Mouse (Mus musculus): Measurements from ENCODE around the gene Faim2. TPM values are rescaled to one million over a fixed set of nuclear protein-coding genes. Genes with fewer than 3 reads are reported as not detected.
A peak's percentile ranks its signal among the peaks of the same experiment; 100 is the strongest.

The Faim2 gene
- total RNA-seq, 2 experiments from 2014 or later, result 0.09 TPM; not detected in 1

DNA sequence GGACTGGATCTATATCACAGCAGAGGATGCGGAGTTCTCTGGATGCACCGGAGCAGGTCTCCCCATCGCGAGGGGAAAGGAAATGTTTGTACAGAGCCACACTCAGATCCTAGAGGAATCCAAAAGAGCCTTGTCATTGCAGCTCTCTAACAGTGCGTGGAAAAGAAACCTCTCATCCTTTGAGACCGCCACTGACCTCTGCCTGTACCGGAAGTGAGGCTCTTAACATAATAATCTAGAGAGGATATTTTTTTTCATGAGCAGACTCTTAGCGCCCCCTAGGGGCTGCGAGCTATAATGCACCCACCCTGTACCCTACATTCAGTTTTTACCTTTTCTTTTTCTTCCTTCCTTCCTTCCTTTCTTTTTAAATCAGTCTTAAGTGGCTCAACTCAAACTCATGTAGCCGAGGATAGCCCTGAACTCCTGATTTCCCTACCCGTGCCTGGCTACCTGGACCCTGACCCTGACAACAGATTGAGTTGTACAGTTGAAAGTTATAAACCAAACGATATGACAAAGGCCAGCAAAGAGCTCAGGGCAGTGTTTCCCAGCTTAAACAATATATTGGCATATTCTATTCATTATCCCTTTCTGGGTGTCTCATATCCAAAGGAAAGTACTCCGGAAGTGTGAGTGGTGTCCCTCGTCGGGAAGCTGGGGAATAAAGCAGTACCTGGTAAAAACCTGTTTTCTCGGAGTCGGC lies 56.8 kb downstream of the Faim2 start:
- ATAC-seq (replicated peaks; ENCODE audit: low FRiP score, poor library complexity, severe bottlenecking), result no peak

DNA sequence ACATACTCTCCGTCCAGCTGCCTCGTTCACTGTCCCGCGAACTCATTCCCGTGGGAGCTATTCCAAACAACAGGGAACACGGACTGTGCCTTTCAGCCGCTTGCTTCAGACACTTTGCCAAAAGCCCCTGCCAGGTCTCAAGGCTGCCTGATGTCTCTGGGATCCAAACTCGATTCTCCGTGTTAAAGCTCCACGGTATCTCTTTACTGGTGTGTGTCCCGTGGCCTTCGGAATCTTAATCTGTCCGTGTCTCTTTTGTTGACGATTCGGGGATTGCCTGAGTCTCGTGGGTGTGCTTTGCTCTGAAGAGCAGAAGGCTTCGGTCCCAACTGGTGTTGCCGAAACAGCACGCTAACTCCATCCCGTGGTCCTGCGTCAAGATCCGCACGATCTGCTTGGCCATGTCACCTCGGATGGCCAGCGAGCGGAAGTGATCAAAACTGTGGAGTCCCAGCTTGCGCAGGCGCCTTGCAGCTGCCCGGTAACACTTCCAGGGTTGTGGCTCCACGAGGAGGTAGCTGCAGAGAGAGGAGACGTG lies 57.7 kb downstream of the Faim2 start:
- no peak for ATAC-seq (replicated peaks; ENCODE audit: low FRiP score, poor library complexity, severe bottlenecking)

DNA sequence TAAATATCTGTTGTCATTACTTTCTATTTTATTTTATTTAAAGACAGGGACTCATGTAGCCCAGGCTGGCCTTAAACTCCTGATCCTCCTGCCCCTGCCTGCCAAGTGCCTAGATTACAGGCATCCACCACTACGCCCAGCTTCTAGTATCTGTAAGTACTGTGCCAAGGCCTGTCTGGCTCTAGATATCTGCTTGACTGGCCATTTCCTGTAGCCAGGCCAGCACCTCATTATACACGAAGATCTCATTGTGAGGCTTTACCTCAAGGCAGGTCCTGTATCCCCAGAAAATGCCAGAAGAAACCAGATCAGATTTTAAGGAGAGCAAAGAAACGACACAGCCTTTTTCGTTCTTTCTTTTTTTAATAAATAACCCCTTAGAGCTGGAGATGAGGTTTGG lies 58.2 kb downstream of the Faim2 start:
- ATAC-seq (replicated peaks; ENCODE audit: low FRiP score, poor library complexity, severe bottlenecking), result no peak

DNA sequence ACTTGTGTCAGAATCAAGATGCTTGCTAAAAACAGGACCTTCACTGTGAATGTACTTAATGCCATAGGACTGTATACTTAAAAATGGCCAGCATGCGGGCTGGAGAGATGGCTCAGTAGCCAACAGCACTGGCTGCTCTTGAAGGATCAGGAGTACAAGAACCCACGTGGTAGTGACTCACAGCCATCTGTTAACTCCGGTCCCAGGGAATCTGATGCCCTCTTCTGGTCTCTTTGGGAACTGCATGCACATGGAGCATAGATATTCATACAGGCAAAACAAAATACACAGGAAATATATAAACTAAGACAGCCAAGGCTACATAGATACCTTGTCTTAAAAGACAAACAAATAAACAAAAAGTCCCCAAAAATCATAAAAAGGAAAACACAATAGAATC lies 58.9 kb downstream of the Faim2 start:
- 0 out of 2 replicates have a peak, but pooled peaks have one; percentile 56 for ATAC-seq (replicated peaks; ENCODE audit: low FRiP score, poor library complexity, severe bottlenecking)

DNA sequence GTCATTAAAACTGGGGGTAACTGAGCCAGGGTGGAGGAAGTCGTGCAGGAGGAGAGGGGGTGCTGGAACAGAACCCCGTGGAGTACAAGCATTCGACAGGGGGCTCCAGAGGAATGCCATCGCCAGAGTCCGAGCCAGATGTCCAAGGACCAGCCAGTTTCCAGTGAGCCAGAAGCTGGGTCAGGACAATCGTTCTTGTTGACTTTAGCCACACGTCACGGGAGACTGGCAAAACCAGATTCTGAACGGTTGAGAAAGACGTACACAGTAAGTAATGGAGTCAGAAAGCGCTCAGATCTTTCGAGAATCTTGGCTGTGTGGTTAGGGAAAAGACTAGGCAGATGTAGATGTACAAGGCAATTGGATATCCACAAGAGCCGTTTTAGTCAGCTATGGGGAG lies 64.8 kb downstream of the Faim2 start:
- ATAC-seq (replicated peaks; ENCODE audit: low FRiP score, poor library complexity, severe bottlenecking), result no peak

DNA sequence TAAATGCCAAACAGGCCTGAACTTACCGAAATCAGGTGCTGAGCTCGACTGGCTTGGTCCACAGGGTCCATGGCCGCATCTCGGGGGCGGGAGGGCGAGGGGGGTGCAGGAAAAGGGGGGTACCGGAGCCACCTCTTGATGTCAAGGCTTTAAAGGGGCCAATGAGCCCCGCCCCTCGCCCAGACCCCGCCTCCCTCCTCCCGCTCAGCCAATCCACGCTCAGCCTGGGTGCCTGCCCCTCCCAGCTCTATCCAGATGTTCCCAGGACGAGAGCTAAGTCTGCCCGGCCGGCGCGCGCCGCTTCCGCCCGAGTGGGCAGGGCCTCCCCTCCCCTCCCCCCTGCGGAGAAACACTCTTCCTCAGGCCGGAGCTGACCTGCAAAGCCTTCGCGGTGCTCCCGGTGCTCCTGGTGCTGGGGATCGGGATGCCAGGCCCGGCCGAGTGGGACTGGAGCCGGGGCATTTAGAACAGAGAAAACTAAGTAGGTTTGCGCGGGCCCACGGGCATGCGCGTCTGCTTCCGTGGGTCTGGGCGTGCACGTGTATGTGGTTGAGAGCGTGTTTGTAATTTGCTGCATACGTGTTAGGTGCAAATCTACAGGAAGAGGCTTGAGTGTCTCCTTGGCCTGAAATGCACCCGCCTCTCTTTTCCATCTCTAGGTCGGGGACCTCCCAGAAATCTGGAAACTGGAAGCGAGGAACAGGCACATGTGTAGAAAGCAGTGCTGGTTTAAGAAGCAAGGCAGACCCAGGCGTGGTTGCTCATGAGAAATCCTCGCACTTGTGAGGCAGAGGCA lies 70.2 kb downstream of the Faim2 start, which contains the start of gene Nckap5l:
TSS of gene Nckap5l (minus strand) at position 143 of the 796 bp plus-strand sequence.
- ATAC-seq (replicated peaks; ENCODE audit: low FRiP score, poor library complexity, severe bottlenecking), result peak; percentile 73; the same call in 1 of the 2 replicates

DNA sequence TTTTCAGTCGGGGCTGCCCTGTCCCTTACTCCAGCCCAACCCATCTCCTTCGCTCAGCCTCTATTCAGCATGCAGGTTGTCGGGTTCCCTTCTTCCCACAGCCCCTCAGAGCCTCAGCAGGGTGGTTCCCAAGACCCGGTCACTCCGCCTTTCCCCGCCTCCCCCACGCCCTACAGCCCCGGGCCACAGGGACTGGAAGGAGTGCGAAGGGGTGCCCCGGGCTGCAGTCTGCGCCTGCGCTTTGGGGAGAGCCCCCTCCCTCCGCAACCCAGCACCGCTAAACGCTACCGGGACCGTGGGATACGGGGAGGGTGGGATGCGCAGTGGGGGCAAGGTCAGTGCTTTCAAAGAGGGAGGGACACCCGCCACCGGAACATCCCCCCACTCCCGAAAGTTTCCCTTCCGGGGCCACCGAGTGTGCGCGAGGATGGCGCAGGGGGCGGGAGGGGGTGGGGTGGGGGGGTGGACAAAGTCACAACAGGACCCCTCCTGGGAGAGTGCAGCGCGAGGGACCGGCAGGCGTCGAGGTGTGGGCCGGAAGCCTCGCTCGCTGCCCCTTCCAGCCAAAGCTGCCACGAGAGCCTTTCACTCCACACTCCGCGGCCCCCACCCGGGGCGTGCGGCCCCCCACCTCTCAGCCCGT lies 70.9 kb downstream of the Faim2 start:
- no peak for ATAC-seq (replicated peaks; ENCODE audit: low FRiP score, poor library complexity, severe bottlenecking)

DNA sequence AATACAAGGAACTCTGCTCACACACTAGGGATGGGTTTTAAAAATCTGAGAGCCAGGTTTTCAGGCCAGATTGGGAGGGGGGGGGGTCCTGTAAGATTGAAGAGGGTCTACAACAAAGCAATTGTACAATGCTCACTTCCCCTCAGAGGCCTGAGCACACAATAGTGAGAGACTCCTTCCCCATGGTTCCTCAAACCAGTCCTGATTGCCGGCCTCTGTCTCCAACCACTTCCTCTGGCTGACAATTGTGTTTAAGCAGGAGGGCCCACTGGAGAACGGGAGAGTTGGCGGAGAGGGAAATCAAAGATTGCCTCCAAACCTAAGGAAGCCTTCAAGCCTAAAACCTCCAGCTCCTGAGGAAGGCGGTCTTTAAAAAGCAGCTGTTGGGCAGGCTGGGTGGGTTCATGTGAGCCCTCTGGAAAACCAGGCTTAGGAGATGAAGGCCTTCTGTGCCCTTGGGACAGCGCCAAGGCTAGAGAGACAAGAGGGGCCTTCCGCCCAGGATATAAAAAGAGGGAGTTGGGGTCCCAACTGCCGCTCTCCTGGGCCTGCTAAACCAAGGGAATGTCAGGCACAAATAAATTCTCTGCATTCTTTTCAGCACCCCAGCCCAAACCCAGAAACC lies 71.5 kb downstream of the Faim2 start:
- ATAC-seq (replicated peaks; ENCODE audit: low FRiP score, poor library complexity, severe bottlenecking), result no peak

DNA sequence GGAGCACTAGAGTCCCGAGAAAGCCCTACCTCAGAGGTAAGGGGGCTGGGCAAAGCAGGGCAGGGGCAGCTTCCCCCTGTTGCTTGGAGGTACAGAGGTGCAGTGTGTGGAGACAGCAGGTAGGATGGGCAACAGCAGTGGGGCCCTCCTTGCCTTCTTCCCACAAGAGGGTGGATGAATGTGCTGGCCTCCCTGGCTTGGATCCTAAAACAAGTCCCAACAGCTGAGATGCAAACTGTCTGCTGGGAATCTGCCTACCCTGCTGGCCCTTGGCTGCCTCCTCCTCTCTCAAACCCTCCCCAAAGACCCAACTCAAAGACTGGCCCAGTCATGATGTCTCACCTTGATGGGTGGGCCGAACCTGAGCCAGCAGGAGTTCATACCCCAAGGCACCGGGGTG lies 72.5 kb downstream of the Faim2 start:
- ATAC-seq (replicated peaks; ENCODE audit: low FRiP score, poor library complexity, severe bottlenecking), result no peak

DNA sequence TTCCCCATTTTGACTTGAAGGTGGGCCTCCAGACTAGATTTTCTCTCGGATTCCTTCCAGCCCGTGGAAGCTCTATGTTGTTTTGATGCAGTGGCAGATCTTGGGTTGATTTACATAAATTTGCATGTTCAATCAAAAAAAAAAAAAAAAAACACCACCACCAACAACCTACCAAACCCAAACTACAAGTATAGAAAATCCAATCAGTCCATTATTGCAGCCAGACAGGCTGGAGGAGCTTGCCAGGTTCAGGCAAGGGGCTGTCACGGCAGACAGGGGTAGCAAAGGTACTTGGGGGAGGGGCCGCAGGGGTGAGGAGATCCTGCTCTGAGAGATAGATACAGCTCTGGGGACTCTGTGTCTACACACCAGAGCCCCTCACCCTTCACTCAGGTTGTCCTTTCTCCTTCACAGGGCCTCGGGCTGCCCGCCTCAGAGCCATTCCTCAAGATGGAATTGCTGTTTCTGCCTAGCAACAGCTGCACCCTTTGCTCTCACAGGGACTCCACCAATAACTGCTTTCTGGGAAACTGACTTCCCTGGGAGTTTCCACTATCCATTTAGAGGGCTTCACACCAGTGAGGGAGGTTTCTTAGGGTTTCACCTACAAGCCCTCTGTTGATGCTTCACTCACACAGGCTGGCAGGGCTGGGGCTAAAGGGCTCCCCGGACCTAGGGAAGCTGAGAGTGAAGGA lies 73.2 kb downstream of the Faim2 start:
- ATAC-seq (replicated peaks; ENCODE audit: low FRiP score, poor library complexity, severe bottlenecking), result no peak

DNA sequence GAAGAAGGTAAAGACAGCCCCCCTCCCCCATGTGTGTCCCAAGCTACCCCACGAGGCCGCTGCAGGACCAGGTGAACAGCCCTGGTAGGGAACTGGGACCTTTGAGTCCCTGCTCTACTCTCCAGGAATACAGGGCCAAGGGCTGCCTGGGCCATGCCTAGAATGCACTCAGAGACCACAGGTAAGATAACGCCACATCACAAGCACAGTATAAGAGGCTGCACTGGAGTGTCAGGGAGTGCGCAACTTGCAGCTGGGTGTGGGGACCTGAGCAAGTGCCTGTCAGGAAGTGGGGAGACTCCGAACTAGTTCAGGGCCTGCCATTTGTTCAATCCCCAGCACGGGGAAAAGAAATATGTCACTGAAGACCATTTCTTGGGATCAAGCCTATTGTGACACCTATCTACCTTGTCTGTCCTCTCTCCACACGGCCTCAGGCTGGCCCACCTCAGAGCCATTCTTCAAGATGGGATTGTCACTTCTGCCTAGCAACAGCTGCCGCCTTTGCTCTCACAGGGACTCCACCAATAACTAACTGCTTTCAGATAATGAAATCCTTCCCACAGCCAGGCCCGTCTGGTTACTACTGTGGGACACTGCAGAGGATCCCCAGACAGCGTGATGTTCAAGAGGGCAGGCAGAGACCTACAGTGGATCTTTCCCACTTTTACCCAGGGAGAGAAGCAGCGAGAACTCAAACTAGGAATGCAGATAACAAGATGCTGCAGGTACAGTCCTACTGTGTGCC lies 74.6 kb downstream of the Faim2 start:
- no peak for ATAC-seq (replicated peaks; ENCODE audit: low FRiP score, poor library complexity, severe bottlenecking)

DNA sequence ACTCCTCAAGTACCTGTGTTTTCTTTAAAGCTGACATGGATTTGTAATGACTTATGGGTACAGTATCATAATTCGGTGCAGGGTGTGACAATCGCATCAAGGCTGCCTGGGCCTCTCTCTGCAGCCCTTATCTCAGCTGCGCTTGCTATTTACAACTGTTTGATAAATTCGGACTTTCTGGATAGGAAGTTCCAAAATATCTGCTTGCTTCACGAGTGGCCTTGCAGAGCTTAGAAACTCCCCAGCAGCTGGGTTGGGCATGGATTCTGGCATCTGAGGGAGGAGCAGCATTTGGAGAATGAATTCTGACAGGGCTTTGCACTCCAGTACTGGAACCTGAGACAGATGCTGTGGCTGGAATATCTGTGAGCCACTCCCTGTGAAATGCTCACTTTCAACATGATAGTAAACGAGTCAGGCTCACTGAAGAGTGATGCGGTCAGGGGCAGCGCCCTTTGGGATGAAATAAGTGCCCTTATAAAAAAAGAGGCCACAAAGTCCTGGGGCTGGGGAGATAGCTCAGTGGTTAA lies 78.1 kb downstream of the Faim2 start:
- no peak for ATAC-seq (replicated peaks; ENCODE audit: low FRiP score, poor library complexity, severe bottlenecking)

DNA sequence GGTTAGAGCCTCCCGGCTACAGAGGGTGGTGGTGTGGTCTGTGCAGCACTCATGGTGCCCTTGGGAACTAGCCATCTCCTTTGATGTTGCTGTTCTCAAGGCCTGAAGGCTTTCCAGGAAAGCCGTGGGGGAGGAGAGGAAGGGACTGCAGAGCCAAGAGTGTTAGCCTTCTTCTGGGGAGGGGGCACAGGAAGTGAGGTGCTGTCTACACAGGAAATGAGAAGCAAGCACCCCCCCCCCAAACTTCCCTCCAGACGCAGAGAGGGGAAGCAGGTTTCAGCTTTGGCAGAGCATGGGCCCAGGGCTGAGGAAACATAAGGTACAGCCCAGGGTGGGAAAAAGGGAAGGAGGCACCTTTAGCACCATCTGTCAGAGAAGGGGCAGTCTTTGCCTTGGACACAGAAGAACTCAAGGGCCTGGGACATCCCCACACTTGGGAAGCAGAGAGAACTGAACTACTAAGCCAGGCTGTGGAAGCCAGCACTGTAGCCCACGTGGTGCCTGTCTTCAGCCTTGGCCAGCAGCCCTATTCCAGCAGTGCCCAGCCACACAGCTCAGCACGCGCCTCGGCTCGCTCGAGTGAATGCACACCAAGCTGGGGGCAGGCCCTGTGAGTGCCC lies 78.7 kb downstream of the Faim2 start:
- ATAC-seq (replicated peaks; ENCODE audit: low FRiP score, poor library complexity, severe bottlenecking), result no peak

Other genes starting within 250 kb of the Faim2 start
- gene Prpf40b, start 233.1 kb downstream of the Faim2 start, total RNA-seq (2015; ENCODE audit: low replicate concordance), result 2.3 TPM in 1 of 2 replicates, not detected in the other
- gene Prpf40b, start 233.1 kb downstream of the Faim2 start, total RNA-seq (2017; ENCODE audit: low replicate concordance), result 1.4 and 2.0 TPM in 2 replicates
- 0.63 TPM in 1 of 2 replicates, not detected in the other for gene Fam186b, start 232.3 kb downstream of the Faim2 start, total RNA-seq (2015; ENCODE audit: low replicate concordance)
- not detected in 2 replicates for gene Fam186b, start 232.3 kb downstream of the Faim2 start, total RNA-seq (2017; ENCODE audit: low replicate concordance)
- 1.2 and 3.6 TPM in 2 replicates for gene Fmnl3, start 157.7 kb downstream of the Faim2 start, total RNA-seq (2015; ENCODE audit: low replicate concordance)
- 3.7 and 4.5 TPM in 2 replicates for gene Fmnl3, start 157.7 kb downstream of the Faim2 start, total RNA-seq (2017; ENCODE audit: low replicate concordance)
- 275 and 339 TPM in 2 replicates for gene Tmbim6, start 135.3 kb downstream of the Faim2 start, total RNA-seq (2015; ENCODE audit: low replicate concordance)
- gene Tmbim6, start 135.3 kb downstream of the Faim2 start, total RNA-seq (2017; ENCODE audit: low replicate concordance), result 204 and 239 TPM in 2 replicates
- gene Nckap5l, start 70.4 kb downstream of the Faim2 start, total RNA-seq (2015; ENCODE audit: low replicate concordance), result 1.5 TPM in 1 of 2 replicates, not detected in the other
- gene Nckap5l, start 70.4 kb downstream of the Faim2 start, total RNA-seq (2017; ENCODE audit: low replicate concordance), result not detected in 2 replicates
- gene Bcdin3d, start 53.4 kb downstream of the Faim2 start, total RNA-seq (2015; ENCODE audit: low replicate concordance), result not detected in 2 replicates
- 0.98 and 2.1 TPM in 2 replicates for gene Bcdin3d, start 53.4 kb downstream of the Faim2 start, total RNA-seq (2017; ENCODE audit: low replicate concordance)
- gene Aqp2, start 50.9 kb upstream of the Faim2 start, total RNA-seq (2015; ENCODE audit: low replicate concordance), result not detected in 2 replicates
- gene Aqp2, start 50.9 kb upstream of the Faim2 start, total RNA-seq (2017; ENCODE audit: low replicate concordance), result not detected in 2 replicates
- gene Aqp5, start 62.6 kb upstream of the Faim2 start, total RNA-seq (2015; ENCODE audit: low replicate concordance), result not detected in 2 replicates
- gene Aqp5, start 62.6 kb upstream of the Faim2 start, total RNA-seq (2017; ENCODE audit: low replicate concordance), result not detected in 2 replicates
- gene Aqp6, start 73.2 kb upstream of the Faim2 start, total RNA-seq (2015; ENCODE audit: low replicate concordance), result not detected in 2 replicates
- not detected in 2 replicates for gene Aqp6, start 73.2 kb upstream of the Faim2 start, total RNA-seq (2017; ENCODE audit: low replicate concordance)
- gene Racgap1, start 123.5 kb upstream of the Faim2 start, total RNA-seq (2015; ENCODE audit: low replicate concordance), result 34.9 and 47.3 TPM in 2 replicates
- gene Racgap1, start 123.5 kb upstream of the Faim2 start, total RNA-seq (2017; ENCODE audit: low replicate concordance), result 39.6 and 46.4 TPM in 2 replicates
- not detected in 2 replicates for gene Asic1, start 142.2 kb upstream of the Faim2 start, total RNA-seq (2015; ENCODE audit: low replicate concordance)
- gene Asic1, start 142.2 kb upstream of the Faim2 start, total RNA-seq (2017; ENCODE audit: low replicate concordance), result not detected in 2 replicates
- 4.8 and 13.3 TPM in 2 replicates for gene Smarcd1, start 174.0 kb upstream of the Faim2 start, total RNA-seq (2015; ENCODE audit: low replicate concordance)
- 3.9 and 14.8 TPM in 2 replicates for gene Smarcd1, start 174.0 kb upstream of the Faim2 start, total RNA-seq (2017; ENCODE audit: low replicate concordance)
- gene Gm17349, start 177.3 kb upstream of the Faim2 start, total RNA-seq (2015; ENCODE audit: low replicate concordance), result not detected in 2 replicates
- not detected in 2 replicates for gene Gm17349, start 177.3 kb upstream of the Faim2 start, total RNA-seq (2017; ENCODE audit: low replicate concordance)
- gene Gpd1, start 189.3 kb upstream of the Faim2 start, total RNA-seq (2015; ENCODE audit: low replicate concordance), result 0.19 and 0.63 TPM in 2 replicates
- gene Gpd1, start 189.3 kb upstream of the Faim2 start, total RNA-seq (2017; ENCODE audit: low replicate concordance), result 2.1 and 3.6 TPM in 2 replicates
- 10.4 and 15.3 TPM in 2 replicates for gene Cox14, start 197.5 kb upstream of the Faim2 start, total RNA-seq (2015; ENCODE audit: low replicate concordance)
- 5.6 and 9.1 TPM in 2 replicates for gene Cox14, start 197.5 kb upstream of the Faim2 start, total RNA-seq (2017; ENCODE audit: low replicate concordance)
- gene Cers5, start 244.7 kb upstream of the Faim2 start, total RNA-seq (2015; ENCODE audit: low replicate concordance), result 9.2 and 11.3 TPM in 2 replicates
- 1.4 and 5.9 TPM in 2 replicates for gene Cers5, start 244.7 kb upstream of the Faim2 start, total RNA-seq (2017; ENCODE audit: low replicate concordance)

Data from erythroblast, adult 5-6 weeks (primary cell).